Mouse (Mus musculus) urinary bladder, postnatal 36 days (tissue): ENCODE measurements at regions not wholly inside any gene's neighbourhood (a gene's known extent, or its start where the extent isn't known, plus 50 kb on each side); places are given as distances from the start of the nearest gene placed in this dataset.

Experiments used
- DNase-seq, 2 experiments: peaks; one replicate each; pipeline ENCODE4 v3.0.0; 2022; ENCODE audit warnings: low spot score in 2 of 2, mixed read lengths in 1 of 2

GRCm38 (mm10) chr19:60148313-60148965 lies 78.1 kb downstream of the Fam204a start:
- DNase-seq, result no peak

- no peak for DNase-seq
Measured at GRCm38 (mm10) chr19:60146451-60147190, 79.9 kb downstream of the Fam204a start.

GRCm38 (mm10) chr19:60145242-60145641 lies 81.3 kb downstream of the Fam204a start:
- no peak for DNase-seq

DNA sequence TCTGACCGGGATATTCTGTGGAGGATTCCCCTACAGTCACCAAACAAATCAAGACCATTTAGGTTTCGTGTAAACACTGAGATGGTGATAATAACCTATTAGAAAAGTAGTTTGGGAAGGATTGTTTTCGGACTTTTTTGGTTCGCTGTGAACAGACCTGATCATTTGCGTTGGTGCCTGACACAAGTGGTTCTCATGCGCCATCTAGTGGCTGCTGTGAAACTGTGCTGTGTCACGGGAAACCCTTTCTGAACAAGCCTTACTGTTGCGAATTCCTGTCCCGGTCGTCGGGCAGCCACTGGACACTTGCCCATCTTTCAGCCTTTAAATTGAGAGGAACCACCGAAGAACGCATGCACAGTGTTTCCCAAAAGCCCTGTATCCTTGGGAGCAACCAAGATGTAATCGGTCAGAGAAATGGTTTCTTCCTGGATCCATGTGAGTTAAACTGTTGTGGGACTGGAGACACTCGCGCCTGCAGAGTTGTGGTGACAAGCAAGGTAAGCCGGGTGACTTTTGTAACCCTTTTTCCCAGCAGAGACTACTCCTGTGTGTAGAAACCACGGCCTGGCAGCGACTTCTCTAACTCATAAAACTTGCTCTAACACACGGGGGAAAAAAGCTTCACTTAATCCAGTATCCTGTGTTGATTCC lies 82.0 kb downstream of the Fam204a start:
- peak; percentile 70 to 82 for DNase-seq

DNA sequence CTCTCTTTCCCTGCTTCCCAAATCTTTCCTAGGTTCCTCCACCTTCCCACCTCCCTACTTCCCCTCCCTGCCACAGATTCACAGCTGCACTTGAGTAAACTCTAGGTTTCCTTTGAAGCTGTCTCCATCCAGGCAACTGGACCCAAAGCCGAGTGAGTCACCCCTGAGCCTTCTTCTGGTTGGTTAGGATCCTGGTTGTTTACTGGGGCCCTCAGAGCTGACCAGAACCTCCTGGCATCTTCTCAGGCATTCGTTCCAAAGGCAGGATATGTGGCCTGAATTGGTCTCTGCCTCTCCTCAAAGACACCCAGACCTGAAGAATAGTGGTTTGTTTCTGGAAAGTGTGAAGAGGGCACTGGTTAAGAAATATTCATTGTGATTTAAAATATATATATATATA lies 87.6 kb downstream of the Fam204a start:
- peak; percentile 18 to 22 for DNase-seq

GRCm38 (mm10) chr19:60136491-60136890 lies 90.0 kb downstream of the Fam204a start:
- no peak for DNase-seq

DNA sequence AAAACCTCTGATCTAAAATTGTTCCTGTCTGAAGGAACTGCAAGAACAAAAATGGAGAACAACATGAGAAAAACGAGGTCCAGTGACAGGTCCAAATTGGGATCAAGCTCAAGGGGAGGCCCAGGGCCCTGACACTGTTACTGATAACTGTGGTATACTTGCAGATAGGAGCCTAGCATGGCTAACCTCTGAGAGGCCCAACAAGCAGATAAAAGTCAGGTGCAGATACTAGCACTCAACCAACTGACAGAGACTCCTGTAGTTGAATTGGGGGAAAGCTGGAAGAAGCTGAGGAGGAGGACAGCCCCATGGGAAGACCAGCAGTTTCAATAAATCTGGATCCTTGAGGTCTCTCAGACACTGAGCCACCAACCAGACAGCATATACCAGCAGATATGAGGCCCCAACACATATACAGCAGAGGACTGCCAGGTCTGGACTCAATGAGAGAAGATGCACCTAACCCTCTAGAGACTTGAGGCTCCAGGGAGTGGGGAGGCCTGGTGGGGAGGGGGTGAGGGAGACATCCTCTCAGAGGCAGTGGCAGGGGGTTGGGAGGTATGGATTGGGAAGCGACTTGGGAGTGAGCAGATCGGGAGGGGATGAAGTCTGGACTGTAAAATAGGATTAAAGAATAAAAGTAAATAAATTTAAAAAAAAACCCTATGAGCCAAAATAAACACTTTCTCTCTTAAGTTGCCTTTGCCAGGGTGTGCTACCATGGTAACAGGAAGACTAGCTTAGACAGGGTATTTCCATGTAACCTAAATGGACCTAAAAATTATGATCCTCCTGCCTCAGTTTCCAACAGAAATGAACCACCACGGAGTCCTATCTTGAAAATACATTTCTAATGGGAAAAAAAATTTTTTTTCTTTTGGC lies 91.8 kb downstream of the Fam204a start:
- no peak for DNase-seq

DNA sequence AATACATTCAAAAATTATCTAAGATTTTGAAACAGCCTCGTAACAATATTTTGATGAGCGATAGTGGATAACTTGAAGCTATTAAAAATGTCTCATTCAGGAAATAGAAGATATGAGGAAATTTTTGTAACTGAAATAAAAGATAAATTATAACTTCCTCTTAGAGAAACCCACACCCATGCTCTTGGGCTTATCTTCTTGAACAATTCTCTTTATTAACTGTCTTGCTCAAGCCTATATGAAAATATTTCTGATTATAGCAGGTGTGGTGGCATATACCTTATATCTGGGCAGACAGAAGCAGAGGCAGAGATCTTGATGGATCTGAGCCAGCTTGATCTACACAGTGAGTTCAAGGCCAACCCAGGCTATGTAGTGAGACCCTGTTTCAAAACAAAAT lies 96.9 kb downstream of the Fam204a start:
- no peak for DNase-seq

DNA sequence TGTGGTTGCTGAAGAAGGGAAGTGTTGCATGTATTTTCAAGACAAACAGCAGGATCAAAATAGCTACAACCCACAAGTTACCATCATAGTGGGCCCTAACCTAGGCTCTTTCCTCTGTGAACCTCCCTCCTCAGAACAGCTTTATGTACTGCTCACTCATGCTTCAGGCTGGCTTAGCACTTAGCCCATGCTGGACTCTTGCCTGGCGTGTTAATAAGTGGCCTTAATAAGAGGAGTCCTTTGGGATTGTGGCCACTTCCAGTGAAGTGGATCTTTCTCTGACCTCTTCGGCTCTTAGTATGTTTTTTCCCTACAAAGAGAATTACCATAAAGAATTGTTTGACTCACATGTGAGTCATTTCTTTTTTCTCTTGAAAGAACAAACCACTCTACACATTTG lies 101.9 kb downstream of the Fam204a start:
- no peak for DNase-seq

DNA sequence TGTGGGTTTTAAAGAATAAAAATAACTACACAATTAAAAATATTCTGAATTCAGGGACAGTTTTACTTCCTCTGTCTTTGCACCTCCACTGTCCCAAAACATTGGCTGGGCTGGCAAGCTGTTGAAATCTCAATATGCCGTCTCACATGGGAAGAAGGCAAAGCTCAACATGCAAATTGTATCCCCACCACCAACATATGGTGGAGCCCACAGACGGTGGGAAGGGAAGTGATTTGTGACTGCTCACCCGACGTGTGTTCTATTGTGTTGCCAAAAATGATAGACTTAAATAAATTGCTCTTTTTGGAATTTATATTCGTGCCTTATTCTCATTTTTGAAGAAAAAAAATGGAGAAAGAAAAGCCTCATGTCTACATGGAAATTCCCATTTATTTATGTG lies 105.6 kb downstream of the Fam204a start:
- DNase-seq, result no peak

DNA sequence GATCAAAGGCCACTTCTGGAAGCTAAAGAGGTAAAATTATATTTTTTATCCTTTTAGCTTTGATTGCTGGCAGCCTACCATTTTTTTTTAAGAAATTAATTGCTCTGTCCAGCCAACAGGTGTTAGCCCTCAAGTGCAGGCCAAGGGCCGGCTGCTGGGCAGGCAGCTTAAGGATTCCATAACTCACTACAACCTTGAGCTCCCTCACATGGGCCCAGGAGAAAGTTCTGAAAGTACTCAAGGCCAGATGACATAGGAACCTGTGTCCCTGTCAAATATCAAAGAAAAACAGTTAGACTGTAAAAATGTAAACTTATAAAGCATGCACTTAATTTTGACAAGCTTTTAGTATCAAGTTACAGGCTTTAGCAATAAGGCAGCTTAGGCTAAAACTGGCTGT lies 107.5 kb downstream of the Fam204a start:
- no peak for DNase-seq

- DNase-seq, result no peak
Measured at GRCm38 (mm10) chr19:60113666-60114388, 112.7 kb downstream of the Fam204a start.

DNA sequence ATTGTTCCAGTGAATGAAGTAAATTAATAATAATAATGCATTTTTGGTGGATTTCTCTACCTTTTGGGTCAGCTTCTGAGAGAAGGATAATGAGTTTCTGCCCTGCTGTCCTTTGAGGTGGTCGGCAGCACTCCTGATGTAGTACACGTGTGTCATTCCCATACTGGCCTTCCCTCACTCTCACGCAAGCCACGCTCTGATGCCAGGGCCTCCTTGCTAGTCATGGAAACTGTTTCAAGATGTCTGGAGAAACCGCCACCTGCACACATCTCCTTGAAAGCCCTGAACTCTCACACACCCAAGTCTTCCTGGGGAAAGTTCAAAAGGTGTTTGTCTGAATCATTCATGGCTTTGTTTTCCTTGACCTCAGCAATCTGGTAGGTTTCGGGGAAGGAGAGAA lies 116.2 kb downstream of the Fam204a start:
- no peak for DNase-seq

- DNase-seq, result no peak
Measured at GRCm38 (mm10) chr19:60109488-60109887, 117.0 kb downstream of the Fam204a start.

DNA sequence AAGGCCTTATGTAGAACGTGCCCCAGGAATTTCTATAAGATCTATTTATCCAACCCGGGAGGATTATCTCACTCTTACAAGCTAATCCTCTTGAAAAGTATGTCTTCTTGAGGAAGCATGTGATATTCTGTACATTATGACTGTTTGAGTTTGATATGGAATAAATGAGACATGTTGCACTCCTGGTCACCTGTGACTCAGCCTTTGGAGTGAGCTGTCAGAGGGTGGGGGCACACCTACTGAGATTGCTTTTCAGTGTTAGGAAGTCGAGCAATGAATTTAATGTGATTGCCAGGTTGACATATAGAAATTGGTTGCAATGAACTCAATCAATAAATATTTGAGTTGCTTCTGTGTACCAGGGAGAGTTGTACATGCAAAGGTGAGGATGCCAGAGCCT lies 128.6 kb downstream of the Fam204a start:
- no peak for DNase-seq

DNA sequence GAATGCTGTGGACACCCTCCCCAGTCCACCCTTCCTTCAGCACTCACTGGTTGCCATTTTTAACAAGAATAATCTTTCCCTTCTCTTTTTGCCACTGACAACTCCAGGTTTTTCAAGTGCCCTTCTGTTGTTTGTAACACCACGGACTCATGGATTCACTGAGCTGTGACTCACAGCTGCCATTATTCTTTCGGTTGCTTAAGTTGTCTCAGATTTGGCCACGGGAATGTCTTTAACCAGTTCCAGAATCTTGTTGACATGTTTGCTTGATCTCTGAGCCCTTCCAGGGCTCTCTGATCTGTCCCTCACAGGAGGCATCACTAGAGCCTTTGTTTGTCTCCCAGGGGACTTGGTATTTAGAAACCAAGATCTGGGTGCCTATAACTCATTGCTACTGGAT lies 131.5 kb upstream of the Rab11fip2 start:
- DNase-seq, result no peak

DNA sequence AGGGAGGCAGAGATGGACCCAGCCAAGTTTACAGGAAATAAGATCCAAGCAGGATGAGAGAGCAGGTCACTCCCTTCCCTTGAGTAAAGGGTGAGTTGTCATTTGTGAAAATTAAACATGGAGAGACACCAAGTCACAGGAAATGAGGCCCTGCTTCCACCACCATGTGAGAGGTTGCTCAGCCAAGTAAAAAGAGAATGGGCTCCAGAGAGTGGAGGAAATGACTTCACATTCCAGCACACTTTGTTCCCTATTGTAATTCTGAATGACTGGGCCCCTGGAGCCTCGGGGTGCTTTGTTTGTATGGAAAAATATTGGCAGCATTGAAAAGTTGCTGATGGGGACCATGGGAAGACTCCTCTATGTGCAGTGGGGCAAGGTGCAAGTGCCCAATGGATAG lies 129.9 kb upstream of the Rab11fip2 start:
- DNase-seq, result peak in 1 of 2 experiments; percentile 3

- DNase-seq, result no peak
Measured at GRCm38 (mm10) chr19:60066183-60066582, 122.7 kb upstream of the Rab11fip2 start.

DNA sequence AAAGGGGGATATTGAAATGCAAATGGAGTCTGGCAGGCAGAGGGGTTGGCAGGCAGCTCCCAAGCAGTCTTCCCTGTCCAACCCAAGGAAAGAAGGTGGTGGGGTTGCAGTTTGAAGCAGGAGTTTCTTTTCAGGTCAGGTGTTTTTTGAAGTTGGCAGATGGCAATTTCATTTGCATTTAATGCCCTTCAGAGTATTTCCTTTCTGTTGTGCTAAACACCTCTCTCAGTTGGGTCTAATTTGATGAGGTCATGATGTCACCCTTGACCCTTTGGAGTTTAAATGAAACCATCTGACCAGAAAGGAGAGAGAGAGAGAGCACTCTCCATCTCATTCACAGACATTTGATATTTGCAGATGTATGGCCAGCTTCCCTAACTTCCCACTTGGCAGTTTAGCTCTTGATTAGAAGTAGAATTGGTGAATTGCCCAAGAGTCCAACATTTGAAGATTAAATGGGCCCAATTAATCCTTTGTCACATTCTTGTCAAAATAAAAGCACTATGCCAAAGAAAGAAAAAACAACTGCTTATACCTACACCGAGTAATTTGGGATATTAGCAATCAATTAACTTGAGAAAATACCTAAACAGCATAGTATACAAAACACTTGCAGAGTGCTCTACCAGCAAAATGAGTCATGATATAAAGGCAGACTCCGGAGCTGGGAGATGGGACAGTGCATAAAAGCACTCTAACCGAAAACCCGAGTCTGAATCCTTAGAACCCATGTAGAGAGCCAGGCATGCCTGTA lies 111.8 kb upstream of the Rab11fip2 start:
- no peak for DNase-seq

DNA sequence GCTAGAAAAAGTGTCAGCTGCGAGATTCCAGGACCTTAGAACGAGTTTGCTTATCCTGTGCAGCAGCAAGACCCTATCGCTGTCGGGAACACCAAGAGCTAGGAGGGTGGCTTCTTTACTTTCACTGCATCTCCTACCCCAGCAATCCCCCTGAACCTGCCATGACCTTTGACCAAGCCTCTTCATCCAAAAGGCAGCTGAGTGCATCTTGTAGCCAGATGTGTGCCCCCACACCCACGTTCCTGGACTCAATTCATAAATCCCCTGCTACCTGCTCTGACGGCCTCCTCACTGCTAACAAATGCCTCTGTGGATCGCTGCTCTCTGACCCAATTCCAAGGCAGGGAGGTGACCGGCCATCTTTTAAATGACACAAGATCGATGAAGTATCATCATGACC lies 107.7 kb upstream of the Rab11fip2 start:
- no peak for DNase-seq

- DNase-seq, result no peak
Measured at GRCm38 (mm10) chr19:60040721-60041120, 97.3 kb upstream of the Rab11fip2 start.
